Mouse (Mus musculus) erythroblast, embryonic 14.5 days (primary cell): Measurements from ENCODE around the gene Hectd4. TPM values are rescaled to one million over a fixed set of nuclear protein-coding genes. Genes with fewer than 3 reads are reported as not detected.
"Not testable (repeated sequence)": the region's sequence is repeated elsewhere in the genome, so short reads cannot be mapped to it uniquely, and the experiment has no call there.

ENCODE experiments used
- H3K27me3 ChIP-seq: 2 replicates; pipeline ENCODE4 v1.6.1; 2012; ENCODE audit warnings: inconsistent platforms; ENCODE audit not compliant: control insufficient read depth
- H3K36me3 ChIP-seq: 2 replicates; pipeline ENCODE4 v1.6.1; 2012; ENCODE audit warnings: mild to moderate bottlenecking, inconsistent platforms; ENCODE audit not compliant: control insufficient read depth
- H3K4me1 ChIP-seq: 2 replicates; pipeline ENCODE4 v1.6.1; 2012; ENCODE audit warnings: inconsistent platforms; ENCODE audit not compliant: control insufficient read depth
- H3K4me3 ChIP-seq: replicated peaks from 2 replicates; pipeline ENCODE3; 2012; ENCODE audit warnings: moderate library complexity, mild to moderate bottlenecking, inconsistent platforms
- H3K9me3 ChIP-seq: 2 replicates; pipeline ENCODE4 v1.6.1; 2012; ENCODE audit warnings: low read length, inconsistent platforms, mixed read lengths; ENCODE audit not compliant: control insufficient read depth
- GATA1 ChIP-seq: IDR thresholded peaks from 2 replicates; pipeline ENCODE4 v1.6.1; 2012; ENCODE audit warnings: low read length, inconsistent platforms, mixed read lengths
- TAL1 ChIP-seq: IDR thresholded peaks from 3 replicates; pipeline ENCODE4 v1.6.1; 2012; ENCODE audit warnings: low read length, inconsistent platforms, mixed read lengths
- polyA plus RNA-seq: library from polyadenylated mRNA; stranded (reverse); fragments of >175 nt; gene quantifications from 2 replicates; pipeline ENCODE4 v1.2.3, GENCODE M21; 2012

The Hectd4 gene
- polyA plus RNA-seq, 1 experiment, result 10.6 TPM

GRCm38 (mm10) chr5:121313764-121314474 is 93.9 kb downstream of the Hectd4 start:
- TF ChIP-seq GATA1 (no peak), TAL1 (no peak)

DNA sequence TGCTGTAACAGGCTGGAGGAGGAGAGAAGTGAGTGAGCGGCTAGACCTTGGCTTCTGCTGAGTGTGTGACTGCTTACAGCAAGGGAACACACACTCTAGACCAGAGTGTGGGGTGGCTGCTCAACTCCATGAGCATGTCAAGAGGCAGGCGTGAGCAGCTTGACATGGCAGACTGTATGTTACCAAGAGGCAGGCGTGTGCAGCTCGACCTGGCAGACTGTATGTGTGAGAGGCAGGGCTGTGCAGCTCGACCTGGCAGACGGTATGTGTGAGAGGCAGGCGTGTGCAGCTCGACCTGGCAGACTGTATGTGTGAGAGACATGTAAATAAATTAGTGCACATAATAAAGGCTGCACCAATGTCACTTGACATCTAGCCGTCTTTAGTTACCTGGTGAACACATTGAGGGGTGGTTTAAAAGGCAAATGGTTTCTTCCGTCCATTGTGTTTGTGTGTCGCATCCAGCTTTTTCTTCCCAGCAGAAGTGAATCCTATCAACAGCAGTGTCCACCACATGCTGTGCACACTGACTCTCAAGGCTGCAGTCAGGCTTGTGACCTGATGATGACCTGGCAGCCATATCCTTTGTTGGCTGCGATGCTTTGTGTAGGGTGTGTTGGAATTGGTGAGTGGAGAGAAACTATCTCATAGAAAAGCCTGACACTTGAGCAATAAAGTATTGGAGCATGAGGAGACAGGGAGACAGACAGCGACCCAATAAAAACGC is 106.2 kb downstream of the Hectd4 start:
- no peaks in the 10 kb centered on the region for H3K9me3 ChIP-seq
- no peak overlapping the region for H3K4me3 ChIP-seq
- no peaks in the 10 kb centered on the region; the same call in 1 of the 2 replicates for H3K27me3 ChIP-seq
- no peaks in the 10 kb centered on the region for H3K4me1 ChIP-seq
- TF ChIP-seq TAL1, result no peak
- TF ChIP-seq GATA1, result no peak
- peaks cover 95% of the 10 kb centered on the region for H3K36me3 ChIP-seq

More at GRCm38 (mm10) chr5:121313764-121314474, 93.9 kb downstream of the Hectd4 start:
- H3K36me3 ChIP-seq, result peaks cover 100% of the 10 kb centered on the region
- no peaks in the 10 kb centered on the region for H3K9me3 ChIP-seq
- no peaks in the 10 kb centered on the region for H3K27me3 ChIP-seq
- no peak overlapping the region for H3K4me3 ChIP-seq
- H3K4me1 ChIP-seq, result no peaks in the 10 kb centered on the region

DNA sequence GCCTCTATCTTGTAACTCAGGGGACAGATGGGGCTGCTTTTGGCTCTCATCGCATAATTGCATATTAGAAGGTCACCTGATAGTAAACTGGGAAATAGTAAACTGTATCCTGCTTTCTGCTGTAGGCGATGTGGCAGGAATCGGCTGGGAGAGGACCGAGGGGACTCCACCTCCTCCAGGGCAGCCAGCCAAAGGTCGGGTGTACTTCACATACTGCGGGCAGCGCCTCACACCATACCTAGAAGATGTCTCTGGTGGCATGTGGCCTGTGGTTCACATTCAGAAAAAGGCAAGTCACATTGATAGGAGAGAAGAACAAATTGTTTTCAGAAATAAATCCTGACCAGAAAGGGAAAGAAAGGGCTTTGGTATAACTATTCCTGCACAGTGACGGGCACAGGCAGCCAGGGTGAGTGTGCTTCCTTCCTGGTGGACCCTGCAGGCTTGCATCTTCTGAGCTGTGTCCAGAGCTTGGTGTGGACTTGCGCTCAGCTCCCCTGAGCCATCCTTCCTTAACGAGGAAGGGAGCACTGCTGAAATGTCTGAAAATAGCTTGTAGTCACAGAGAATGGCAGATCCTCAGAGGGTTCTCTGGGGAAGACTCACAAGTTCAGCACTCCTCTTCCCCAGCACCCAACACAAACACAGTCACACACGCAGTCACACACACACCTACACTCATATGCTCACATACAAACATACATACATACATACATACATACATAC is 109.5 kb downstream of the Hectd4 start:
- Histone ChIP-seq H3K9me3 (no peaks in the 10 kb centered on the region), H3K36me3 (peaks cover 95% of the 10 kb centered on the region), H3K27me3 (no peaks in the 10 kb centered on the region), H3K4me1 (no peaks in the 10 kb centered on the region), H3K4me3 (no peak overlapping the region)
- no peak for TF ChIP-seq TAL1
- TF ChIP-seq GATA1, result no peak

- peaks cover 95% of the 10 kb centered on the region for H3K36me3 ChIP-seq
- not testable (repeated sequence) for H3K4me3 ChIP-seq, H3K9me3 ChIP-seq
Observed at GRCm38 (mm10) chr5:121330154-121330816, 110.3 kb downstream of the Hectd4 start.

DNA sequence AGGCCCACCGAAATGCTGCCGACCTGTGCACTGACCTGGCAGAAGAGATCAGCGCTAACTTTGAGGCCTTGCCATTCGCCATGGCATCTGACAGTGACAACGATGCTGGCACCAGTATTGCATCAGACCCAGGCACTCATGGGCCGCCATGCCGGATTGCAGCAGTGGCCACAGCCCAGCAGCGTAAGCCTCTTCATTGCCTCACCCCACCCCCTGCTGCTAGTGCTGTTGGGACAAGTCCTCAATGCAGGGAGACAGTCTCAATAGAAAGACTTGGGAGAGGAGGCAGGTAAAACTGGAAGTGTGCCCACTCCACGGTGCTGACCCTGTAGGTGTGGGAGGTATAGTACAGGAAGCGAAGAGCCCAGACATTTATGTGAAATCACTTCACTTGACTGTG is 111.7 kb downstream of the Hectd4 start:
- H3K4me1 ChIP-seq, result no peaks in the 10 kb centered on the region
- H3K9me3 ChIP-seq, result no peaks in the 10 kb centered on the region
- H3K27me3 ChIP-seq, result no peaks in the 10 kb centered on the region
- TF ChIP-seq GATA1 (no peak), TAL1 (no peak)
- peaks cover 95% of the 10 kb centered on the region for H3K36me3 ChIP-seq
- H3K4me3 ChIP-seq, result no peak overlapping the region

More at GRCm38 (mm10) chr5:121330154-121330816, 110.3 kb downstream of the Hectd4 start:
- not testable (repeated sequence) for H3K27me3 ChIP-seq, H3K4me1 ChIP-seq

DNA sequence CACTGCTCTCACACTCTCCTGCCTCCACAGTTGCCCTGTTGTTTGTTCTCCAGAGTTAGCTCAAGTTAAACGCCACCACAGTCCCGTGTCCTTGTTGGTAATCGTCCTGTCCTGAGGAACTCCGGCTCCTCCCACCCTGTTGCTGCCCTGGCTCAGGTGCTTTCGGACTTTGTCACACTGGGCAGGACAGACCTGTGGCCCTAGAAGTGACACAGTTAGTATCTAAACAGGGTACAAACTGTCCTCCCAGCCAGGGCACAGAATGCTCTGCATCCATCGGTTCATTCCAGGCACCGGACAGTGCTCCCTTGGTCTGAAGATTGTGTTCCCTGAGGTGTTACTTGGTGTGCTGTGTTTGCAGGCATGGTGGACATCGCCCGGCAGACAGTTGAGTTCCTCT is 114.0 kb downstream of the Hectd4 start:
- H3K4me1 ChIP-seq, result no peaks in the 10 kb centered on the region
- no peaks in the 10 kb centered on the region for H3K27me3 ChIP-seq
- H3K9me3 ChIP-seq, result no peaks in the 10 kb centered on the region
- TF ChIP-seq TAL1, result no peak
- no peak for TF ChIP-seq GATA1
- peaks cover 97% of the 10 kb centered on the region for H3K36me3 ChIP-seq
- no peak overlapping the region for H3K4me3 ChIP-seq

GRCm38 (mm10) chr5:121334454-121334853 is 114.4 kb downstream of the Hectd4 start:
- Histone ChIP-seq H3K36me3 (peaks cover 97% of the 10 kb centered on the region), H3K4me1 (no peaks in the 10 kb centered on the region), H3K9me3 (no peaks in the 10 kb centered on the region), H3K4me3 (no peak overlapping the region), H3K27me3 (no peaks in the 10 kb centered on the region)
- TF ChIP-seq TAL1, result no peak
- TF ChIP-seq GATA1, result no peak

- Histone ChIP-seq H3K4me3 (no peak overlapping the region), H3K4me1 (no peaks in the 10 kb centered on the region), H3K27me3 (no peaks in the 10 kb centered on the region), H3K9me3 (no peaks in the 10 kb centered on the region), H3K36me3 (peaks cover 99% of the 10 kb centered on the region)
- TF ChIP-seq TAL1 (no peak), GATA1 (no peak)
Observed at GRCm38 (mm10) chr5:121335426-121335825, 115.4 kb downstream of the Hectd4 start.
